Mouse (Mus musculus) lung, embryonic 15.5 days (tissue): ENCODE data around the gene Olfr654. TPM values are rescaled to one million over a fixed set of nuclear protein-coding genes. Genes with fewer than 3 reads are reported as not detected.

Experiments
- polyA plus RNA-seq: library from polyadenylated mRNA; unstranded; fragments of >200 nt; fragmentation: Nextera tagmentation; extraction: Ambion mirVana; gene quantifications from 2 replicates; pipeline ENCODE4 v1.2.1, GENCODE M21; 2015

Olfr654 gene
- polyA plus RNA-seq, 1 experiment from 2014 or later: not detected

Other genes starting within 250 kb of the Olfr654 start
- gene Trim12c, start 233.7 kb upstream of the Olfr654 start, polyA plus RNA-seq: 2.0 and 2.3 TPM in 2 replicates
- 0.09 TPM in 2 replicates for gene Trim30b, start 217.1 kb upstream of the Olfr654 start, polyA plus RNA-seq
- 0.22 and 0.26 TPM in 2 replicates for gene Trim30c, start 186.2 kb upstream of the Olfr654 start, polyA plus RNA-seq
- gene Trim30a, start 121.8 kb upstream of the Olfr654 start, polyA plus RNA-seq: 1.0 and 1.9 TPM in 2 replicates
- gene Trim30d, start 79.2 kb upstream of the Olfr654 start, polyA plus RNA-seq: 0.55 and 0.76 TPM in 2 replicates
- not detected in 2 replicates for gene Olfr651, start 36.9 kb upstream of the Olfr654 start, polyA plus RNA-seq
- gene Olfr652, start 26.1 kb upstream of the Olfr654 start, polyA plus RNA-seq: not detected in 2 replicates
- gene Olfr653, start 9.7 kb upstream of the Olfr654 start, polyA plus RNA-seq: not detected in 2 replicates
- not detected in 2 replicates for gene Olfr655, start 14.8 kb downstream of the Olfr654 start, polyA plus RNA-seq
- not detected in 2 replicates for gene Olfr656, start 26.9 kb downstream of the Olfr654 start, polyA plus RNA-seq
- not detected in 2 replicates for gene Olfr657, start 37.8 kb downstream of the Olfr654 start, polyA plus RNA-seq
- gene Olfr658, start 60.3 kb downstream of the Olfr654 start, polyA plus RNA-seq: not detected in 2 replicates
- gene Olfr659, start 79.7 kb downstream of the Olfr654 start, polyA plus RNA-seq: not detected in 2 replicates
- not detected in 2 replicates for gene Olfr661, start 99.5 kb downstream of the Olfr654 start, polyA plus RNA-seq
- not detected in 2 replicates for gene Usp17le, start 190.4 kb downstream of the Olfr654 start, polyA plus RNA-seq